Mouse (Mus musculus) adrenal gland, adult (tissue): ENCODE measurements around the gene Cds1.

Experiments used
- DNase-seq, 2 experiments: peaks; one replicate each; pipeline ENCODE4 v3.0.0; 2022 to 2023; ENCODE audit warnings: low spot score in 1 of 2; ENCODE audit not compliant: inconsistent age in 2 of 2

Cds1 gene

DNA sequence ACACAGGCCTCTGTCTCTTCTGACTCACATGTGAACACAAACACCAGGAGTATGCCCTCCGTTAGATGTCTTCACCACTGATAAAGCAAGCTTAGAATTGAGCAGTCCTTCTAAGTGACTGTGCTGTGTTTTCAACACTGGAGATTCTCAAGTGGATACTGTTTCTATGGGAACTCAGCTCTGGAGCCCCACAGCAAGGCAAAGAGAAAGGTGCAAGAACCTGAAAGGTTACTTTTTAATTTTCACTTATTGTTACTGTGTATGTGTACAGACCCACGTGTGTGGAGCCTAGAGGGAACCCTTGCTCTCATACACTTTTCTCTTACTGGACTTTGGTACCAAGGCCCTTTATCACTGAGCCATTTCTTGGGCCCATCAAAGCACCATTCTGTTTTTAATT lies 101.8 kb downstream of the Cds1 start:
- no peak for DNase-seq
